Mouse (Mus musculus): Measurements from ENCODE around the gene Plxnc1.

GRCm38 (mm10) chr10:94913336-94913739 is 31.3 kb downstream of the Plxnc1 start:
- TF ChIP-seq CTCF (conservative IDR thresholded peaks at IDR 0.05; ENCODE audit: low read length) (no peak), POU5F1 (IDR thresholded peaks at IDR 0.05; ENCODE audit: borderline replicate concordance, low read length) (no peak), NANOG (IDR thresholded peaks at IDR 0.05; ENCODE audit: borderline replicate concordance, low read length) (no peak)

All from E14TG2a.4 (cell line).